Mouse (Mus musculus) retina, postnatal 7 days (tissue): Measurements from ENCODE around the gene Lrmda.
A peak's percentile ranks its signal among the peaks of the same experiment; 100 is the strongest.

Experiments
- DNase-seq: peaks from one replicate; pipeline ENCODE4 v3.0.0-alpha.2; 2012; ENCODE audit warnings: low read depth, low spot score

The Lrmda gene

DNA sequence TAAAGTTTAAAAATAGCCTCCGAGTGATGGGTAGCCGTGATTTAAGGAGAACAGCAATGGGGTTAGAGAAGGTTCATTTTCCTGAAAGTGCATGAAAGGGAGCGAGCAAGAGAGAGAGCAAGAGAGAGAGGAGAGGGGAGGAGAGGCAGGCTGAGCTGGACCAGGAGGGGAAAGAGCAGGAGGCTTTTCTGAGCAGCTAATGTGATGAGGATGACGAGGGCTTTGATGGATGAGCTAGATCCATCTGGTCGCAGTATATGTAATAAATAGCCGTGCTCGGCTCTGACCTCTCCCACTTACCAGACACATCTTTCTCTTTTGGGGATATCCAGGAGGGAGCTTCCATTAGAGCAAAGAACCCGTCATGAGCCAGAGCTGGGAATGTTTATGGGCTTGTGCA is 475.8 kb downstream of the Lrmda start:
- DNase-seq, result no peak

DNA sequence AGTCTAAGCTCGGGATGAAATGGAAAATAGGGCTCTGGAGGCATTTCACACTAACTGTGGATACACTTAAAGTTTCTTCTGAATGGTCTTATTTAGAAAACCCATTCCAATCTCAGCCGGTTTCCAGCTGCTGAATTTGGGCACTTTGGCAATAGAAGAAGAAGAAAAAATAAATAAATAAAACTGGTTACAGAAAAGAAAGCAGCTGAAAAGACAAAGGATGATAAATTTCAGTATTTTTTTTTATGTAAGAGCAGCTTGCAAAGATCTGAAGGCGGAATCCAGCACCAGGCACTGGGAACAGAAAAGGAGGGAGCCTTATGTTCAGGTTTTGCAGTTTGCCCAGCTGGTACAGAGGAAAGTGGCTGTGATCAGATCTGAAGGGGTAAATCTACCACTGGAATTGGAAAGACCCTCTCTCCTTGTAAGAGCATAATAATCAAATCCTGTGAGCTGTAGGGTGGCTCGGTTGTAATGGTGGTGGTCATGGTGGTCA is 478.2 kb downstream of the Lrmda start:
- no peak for DNase-seq

DNA sequence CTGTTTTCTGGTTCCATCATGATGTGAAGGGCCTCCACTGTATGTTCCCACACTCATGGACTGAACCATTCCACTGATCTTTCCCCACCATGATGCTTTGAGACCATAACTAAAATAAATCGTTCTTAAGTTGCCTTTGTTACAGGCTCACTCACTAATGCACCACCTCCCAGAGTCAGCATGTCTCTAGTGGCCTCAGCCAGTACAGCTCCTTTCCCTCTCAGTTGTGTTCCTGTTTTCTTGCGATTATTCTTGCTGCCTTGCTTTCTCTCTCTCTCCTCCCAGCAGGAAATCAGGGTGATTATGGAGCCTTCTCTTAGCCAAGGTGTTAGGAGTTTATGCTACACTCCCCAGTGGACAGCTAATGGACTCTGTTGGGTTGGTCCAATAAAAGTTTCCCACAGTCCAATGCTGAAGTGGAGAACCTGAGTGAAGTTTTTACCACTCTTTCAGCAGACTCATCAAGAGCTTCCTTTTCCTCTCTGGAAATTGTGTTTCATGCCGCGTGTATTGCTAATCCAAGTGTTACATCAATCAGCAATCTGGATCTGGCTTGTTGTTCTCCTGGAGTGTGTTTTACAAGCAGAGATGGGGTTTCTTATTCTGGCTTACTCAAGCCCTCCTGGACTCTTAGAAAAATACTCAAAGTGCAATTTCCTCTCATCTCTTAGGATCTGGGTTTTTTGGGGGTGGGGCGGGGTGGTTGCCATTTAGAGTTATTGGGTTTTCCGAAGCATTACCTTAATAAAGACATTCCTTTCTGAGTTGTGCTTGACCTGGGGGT is 490.4 kb downstream of the Lrmda start:
- no peak for DNase-seq

DNA sequence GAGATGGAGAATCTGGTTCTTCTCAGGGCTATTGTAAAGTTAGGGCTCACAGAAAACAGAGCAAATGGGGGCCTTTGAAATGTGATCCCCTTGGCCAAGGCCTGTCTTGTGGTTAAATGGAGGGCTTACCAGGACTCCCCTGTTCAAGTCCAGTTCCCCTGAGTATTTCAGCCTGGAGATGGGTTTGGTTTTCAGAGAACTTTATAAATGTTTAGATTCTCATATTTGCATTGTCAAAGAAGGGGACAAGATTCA is 490.9 kb downstream of the Lrmda start:
- DNase-seq, result no peak

DNA sequence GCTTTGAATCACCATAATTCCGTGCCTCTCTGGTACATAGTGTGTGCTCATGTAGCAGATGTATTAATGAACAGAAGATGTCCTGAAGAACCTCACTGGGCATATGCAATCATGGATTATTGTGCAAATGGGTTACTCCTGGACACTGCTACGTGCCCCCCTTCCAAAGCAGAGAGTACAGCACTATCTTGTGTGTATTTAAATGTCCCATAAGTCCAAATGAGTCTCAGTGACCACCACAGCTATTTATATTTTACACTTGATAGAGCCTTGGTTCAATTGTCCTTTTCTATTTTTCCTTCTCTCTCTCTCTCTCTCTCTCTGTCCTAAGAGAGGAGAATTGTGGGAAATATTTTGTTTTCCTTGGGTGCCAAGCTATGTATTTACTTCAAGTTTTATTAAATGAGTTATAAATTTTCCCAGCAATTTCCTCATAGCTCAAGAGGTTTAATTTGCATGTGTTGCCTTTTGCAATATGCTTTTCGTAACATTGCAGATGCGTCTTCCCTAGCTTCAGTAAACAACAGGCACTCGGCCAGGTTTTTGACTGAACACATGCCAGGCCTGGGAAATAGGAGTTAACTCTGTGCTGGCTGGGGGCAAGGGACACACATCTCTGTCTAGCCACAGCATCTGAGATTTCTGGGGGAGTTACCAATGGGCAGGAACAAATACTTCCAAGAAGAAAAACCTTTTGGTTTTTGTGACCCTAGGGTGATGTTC is 495.0 kb downstream of the Lrmda start:
- peak; percentile 9 for DNase-seq

DNA sequence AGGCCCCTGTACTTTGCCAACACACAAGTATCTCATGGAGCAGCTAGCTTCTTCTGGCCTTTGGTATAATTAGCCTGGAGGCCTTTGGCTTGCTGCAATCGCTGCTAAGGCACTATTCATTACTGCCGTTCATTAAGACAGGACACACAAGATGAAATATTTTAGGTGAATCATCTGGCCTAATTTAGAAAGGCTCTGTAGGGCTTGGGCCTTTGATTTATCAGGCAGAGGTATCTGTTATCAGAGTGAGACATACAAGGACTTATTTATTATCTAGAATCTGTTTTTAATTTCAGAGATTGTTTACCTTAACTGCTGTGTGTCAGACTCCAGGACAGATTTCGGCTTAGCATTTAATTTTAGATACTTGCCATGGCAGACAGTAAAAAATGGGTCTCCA is 511.2 kb downstream of the Lrmda start:
- DNase-seq, result no peak

DNA sequence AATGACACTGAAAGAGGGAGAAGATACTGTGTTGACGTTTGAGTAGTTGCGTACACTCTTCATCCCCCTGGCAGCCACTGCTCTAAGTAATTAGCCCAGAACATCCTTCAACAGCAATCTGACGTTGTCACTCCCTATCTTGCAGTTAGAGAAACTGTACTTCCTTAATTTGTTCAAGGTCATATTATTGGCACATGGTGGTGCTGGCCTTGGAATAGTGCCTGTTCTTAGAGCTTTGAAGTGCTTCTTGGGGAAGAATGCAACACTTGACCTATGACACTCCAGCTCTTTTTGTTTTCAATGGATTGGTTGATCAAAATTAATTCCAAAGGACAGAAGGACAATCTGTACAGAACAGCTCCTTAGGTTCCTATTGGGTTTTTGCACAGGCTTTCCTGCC is 514.0 kb downstream of the Lrmda start:
- no peak for DNase-seq

DNA sequence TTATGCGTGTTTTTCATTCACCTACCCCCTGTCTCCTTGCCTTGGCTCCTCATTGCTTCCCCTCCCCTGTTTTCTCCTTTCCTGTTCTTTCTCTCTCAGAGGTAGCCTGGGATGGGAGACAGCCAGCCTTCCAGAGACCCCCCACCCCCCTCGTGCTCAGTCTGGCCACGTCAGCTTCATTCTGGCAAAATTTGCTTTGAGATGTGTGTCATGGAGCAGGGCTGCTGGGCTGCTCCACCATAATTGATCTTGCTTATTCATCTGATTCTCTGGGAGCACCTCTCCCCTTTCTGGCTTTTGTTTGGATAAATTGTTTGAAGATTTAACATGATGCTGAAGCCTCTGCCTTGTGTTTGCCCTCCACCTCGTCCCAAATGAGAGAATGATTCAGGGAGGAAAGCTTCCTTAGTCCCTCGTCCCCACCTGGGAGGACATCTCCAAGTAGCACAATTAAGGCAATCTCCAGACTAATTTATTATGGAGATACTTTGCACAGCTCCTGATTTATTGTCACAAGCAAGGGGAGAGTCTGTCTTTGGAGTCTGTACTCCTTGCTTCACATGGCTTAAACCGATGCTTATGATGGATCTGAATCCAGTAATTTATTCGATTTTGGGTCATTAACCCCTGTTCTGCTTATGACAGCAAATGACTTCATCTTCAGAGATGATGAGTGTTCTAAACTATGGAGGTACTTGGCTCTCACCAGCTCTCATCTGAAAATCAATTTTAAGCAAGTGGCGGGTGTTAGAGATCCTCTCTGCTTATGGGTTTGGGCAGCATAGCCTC is 526.6 kb downstream of the Lrmda start:
- DNase-seq, result no peak

DNA sequence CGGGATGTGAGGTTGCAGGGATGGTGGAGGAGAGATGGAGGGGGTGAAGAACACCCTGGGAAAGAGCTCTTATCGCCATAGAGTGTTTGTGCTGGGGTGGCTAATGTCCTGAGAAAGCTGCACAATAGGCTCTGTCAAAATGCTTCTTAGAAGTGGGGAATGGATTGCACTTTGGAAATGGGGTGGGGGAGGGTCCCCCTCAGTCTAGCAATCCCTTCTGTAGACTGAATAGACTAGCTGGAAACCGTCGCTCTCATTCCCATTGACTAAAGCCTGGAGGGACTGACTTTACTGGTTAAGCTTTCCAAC is 527.1 kb downstream of the Lrmda start:
- no peak for DNase-seq

DNA sequence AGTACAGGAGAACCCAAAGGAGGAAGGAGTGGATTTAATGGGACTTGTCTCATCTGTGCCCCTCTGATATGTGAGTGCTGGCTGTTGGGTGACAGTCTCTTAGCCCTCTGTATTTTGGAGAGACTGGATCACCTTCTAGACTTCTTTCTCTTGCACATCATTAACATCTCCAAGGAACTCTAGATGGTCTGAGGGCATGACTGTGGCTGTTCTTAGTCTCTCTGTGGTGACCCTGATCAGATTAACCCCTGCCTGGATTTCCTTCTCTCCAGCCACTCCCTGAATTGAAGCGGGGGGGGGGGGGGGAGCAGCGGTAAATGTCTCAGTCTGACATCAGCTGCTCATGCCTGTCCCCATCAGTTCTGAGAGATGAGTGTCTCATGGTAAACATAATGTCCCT is 528.8 kb downstream of the Lrmda start:
- no peak for DNase-seq

DNA sequence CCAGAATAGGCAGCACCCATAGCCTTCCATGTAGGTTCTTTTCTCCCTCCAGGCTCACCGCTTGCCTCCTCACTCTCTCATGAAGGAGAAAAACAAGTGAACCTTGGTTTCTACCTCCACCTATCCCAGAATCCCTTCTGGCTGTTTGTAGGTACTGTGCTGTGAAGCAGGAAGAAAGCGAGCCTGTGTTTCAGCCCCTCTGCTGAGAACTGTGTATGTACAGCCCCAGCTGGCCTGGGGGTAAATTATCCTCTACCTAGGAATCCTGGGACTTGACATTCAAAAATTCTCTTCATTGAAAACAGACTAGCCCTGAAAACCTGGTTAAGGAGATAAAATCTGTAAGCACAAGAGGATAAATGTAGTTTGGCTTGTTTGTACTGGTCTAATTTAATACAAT is 529.7 kb downstream of the Lrmda start:
- no peak for DNase-seq

DNA sequence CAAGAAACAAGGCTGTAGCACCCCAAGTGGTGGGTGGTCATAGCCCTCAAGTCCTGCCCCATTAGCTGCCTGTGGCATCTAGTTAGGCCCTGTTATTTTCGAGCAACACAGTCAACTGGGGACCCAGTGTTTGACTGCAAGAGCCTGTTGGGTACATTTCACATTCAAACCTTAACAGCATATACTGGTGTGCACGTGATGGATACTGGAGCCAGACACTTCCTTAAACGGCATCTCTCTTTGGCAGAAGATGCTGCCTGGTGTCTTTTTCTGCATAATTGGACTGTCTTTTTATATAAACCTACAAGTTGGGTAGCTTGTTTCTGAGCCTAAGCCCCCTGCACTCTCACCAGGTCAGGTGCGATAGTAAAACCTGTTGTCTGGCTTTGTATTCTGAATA is 532.8 kb downstream of the Lrmda start:
- DNase-seq, result no peak

DNA sequence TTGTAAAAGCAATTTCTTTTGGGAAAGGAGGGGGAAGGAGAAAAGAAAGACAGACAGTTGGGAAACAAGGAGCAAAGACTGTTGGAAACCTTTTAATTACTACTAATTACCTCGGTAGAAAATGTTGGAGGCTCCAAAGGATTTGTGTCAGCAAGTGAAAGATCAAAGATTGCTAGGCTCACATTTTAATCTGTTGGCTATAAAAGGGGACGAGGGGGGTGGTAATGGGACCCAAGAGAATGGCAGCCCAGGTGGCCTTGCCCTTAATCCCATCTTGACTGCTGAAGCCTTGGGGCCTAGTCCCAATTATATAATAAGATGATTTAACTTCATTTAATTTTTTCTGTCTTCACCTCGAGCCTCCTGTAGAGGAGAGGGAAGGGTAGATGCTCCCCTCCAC is 533.3 kb downstream of the Lrmda start:
- no peak for DNase-seq

DNA sequence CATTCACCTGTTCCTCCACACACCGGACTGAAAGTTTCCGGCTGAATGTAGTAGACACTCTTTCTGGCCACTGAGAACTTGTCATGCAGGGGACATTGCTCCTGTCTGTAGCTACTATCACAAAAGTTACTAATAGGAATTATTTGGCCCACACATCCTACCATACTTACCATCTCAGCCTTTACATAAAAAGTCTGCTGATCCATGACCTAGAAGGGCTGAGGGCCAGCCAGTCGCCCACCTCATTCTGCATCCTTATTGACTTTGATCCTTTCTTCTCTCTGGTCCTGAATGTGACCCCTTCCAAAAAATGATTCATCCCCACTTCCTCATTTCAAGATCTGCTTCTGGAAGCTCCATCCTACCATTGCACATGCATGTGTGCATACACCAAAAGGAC is 534.2 kb downstream of the Lrmda start:
- DNase-seq, result no peak

DNA sequence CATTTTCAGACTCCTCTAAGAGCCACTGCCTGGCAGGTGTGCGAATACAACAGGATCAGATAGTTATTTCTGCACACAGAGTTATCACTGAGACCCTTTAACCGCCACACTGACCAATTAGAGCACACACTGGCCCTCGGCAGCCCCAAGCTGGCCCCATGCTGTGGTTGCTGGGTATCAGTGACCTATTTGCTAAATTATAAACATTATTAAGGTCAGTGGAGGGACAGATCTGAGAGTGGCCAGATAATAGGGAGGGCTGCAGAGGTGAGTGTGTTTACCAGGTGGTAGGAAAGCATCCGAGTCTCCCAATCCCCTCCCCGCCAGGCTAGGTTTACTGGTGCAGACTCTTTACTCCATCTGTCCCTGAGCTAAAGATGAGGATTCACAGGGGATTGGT is 553.0 kb downstream of the Lrmda start:
- DNase-seq, result no peak

DNA sequence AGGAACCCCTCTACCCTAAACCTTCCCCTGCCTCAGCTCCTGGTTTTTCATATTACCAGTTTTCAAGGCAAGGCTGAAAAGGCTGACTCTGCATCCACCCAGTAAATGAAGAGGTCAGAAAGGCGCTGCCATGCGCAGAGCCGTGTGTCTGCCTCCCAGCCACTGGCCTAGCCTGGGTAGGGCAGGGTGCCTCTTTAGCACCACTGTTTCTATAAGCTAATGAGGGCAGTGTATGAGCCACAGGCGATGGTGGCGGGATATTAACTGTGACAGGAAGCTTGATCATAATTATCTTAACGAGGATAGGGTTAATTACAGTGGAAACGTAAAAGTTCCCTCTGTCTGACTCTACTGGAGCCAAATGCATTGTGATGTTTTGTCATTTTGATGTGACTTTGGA is 554.1 kb downstream of the Lrmda start:
- no peak for DNase-seq

DNA sequence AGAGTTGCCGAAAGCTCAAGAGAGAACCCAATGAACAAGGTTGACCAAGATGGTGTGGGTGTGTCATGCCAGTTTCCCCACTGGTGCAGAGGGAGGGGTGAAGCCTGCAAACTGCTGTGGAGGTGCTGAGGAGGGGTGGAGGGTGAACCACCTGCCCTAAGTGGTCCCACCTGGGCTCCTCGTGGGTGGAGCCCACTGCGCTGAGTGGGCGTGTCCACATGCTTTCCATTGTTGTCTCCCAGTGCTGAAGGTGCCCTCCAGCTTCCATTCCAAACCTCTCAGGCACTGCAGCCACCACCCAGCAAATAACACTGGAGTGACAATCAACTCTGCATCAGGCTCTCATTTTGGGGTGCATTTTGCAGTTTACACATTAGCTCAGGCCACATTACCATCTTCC is 554.5 kb downstream of the Lrmda start:
- no peak for DNase-seq

DNA sequence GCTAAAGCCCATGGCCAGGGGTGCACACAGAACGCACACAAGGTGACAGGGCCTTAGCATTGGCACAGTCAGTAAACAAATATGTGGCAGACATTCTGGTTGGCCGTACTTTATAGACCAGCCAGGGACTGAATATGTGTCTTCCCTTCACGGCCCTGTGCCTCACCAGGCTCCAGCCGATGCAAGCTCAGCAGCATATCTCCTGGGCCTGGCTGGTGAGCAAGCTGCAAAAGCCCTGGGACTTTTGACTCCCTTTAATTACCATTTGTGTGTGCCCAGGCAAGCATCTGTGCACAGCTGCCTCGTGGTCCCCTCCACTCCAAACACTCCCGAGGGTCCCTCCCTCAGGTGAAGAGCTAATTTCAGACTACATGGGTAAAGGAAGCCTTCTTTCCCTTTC is 556.9 kb downstream of the Lrmda start:
- no peak for DNase-seq

DNA sequence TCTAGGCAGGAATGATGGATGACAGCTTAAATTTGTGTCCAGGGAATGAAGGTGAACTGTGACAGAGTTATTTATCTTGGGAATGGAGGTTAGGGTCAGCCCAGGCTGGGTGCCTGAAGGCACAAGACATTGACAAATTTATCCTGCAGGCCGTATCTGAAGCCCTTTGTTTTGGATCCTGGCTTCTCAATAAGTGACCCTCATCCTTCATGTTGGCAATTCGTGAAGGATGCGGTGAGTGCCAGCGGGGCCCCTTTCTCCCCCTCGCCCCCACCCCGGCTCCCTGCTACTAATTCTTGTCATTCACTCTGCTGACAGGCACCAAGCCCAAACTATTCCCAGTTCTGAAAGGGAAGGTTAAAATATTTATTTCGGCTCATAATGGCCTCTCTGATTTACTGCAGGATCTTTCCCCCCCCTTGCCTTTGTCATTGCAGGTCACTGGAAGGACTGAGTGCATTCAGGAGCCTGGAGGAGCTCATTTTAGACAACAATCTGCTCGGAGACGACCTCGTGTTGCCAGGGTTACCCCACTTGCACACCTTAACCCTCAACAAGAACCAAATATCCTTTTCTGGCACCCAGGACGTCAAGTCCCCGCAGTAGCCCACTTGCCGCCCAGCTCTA is 558.0 kb downstream of the Lrmda start:
- no peak for DNase-seq

DNA sequence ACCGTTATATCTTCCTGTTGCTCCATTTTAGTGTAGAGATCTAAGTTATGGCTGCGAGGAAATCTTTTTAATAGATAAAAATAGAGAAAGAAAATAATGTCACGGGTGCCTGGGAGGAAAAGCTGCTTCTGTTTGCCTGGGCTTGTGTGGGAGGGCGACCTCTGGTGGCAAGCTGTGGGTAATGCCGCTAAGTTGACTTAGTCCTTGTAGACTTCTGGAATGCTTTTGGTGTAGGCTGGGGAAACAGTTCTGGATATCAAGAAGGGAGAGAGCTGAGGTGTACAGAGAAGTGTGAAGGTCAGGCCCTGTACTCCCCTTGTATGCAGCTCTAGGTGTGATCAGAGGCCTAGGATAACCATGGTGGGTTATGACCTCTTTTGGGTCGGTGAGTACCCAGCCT is 558.7 kb downstream of the Lrmda start:
- peak; percentile 53 for DNase-seq

DNA sequence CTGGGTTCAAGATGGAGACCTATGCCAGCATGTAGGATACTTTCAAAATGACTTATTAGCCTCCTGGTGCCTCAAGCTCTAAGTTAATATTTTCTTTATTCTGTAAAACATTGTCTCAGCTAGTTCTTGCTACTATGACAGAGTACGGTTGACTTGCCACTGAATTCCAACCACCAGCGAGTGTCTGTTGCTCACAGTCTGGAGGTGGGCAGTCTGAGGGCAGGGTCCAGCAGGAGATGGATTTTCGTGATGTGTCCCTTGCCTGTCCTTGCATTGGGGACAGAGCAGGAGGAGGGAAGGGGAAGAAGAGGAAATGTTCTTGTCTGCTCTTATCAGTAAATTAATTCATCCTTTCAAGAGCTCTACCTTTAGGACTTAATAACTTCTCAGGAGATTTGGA is 559.5 kb downstream of the Lrmda start:
- no peak for DNase-seq

DNA sequence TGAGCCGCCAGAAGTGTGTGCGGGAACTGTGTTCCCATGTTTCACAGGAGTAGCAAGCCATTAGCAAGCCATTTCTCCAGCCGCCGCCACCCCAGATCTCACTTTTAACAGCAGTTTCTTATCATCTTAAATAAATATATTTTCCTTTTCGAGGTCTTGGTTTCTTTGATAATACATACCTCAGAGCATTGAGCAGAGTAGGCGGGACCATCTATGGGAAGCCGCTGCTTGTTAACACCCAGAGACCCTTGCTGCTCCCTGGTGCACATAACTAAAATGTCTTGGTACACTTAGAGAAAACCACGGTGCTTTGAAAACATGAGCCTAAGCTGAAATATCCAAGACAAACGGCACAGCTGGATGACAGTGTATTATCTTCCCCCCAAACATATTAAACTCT is 562.6 kb downstream of the Lrmda start:
- DNase-seq, result no peak

DNA sequence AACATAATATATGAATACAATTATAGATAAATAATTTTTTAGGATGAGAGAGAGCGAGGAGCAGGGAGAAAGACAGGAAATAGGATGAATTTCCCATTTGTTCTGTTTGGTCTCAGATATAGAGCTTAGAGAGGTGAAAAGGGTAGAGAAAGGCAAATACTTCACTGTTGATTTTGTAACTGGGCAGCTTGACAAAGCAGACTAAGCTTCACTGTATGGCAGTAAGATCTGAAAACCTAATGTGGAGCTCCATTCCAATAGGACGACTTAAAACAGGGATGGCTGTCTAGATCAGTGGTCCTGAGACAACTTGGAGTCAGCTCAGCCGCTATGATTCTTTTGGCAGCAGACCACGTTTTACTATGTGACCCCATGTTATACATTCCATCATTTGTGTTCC is 566.8 kb downstream of the Lrmda start:
- no peak for DNase-seq
